Mouse (Mus musculus) lung, postnatal 0 days (tissue): ENCODE measurements at regions not wholly inside any gene's neighbourhood (a gene's known extent, or its start where the extent isn't known, plus 50 kb on each side); places are given as distances from the start of the nearest gene placed in this dataset.

ENCODE experiments used
- CTCF ChIP-seq: IDR thresholded peaks from 2 replicates; pipeline ENCODE4 v1.5.1; 2016; ENCODE audit warnings: antibody characterized with exemption, mild to moderate bottlenecking
- EP300 ChIP-seq: IDR thresholded peaks from 2 replicates; pipeline ENCODE4 v1.6.1; 2016; ENCODE audit warnings: antibody characterized with exemption, mild to moderate bottlenecking, control low read depth

- no peak for TF ChIP-seq CTCF
- TF ChIP-seq EP300: no peak
Measured at GRCm38 (mm10) chr4:12620756-12621270, 449.0 kb upstream of the Fam92a start.
